Mouse (Mus musculus) liver, postnatal 0 days (tissue): ENCODE measurements at regions not wholly inside any gene's neighbourhood (a gene's known extent, or its start where the extent isn't known, plus 50 kb on each side); places are given as distances from the start of the nearest gene placed in this dataset.

Experiments
- ATAC-seq: fragments of 200-750 bp; cut with Nextera tagmentation; 2 replicates; pipeline ENCODE4 v1.8.0; 2017; ENCODE audit warnings: mild to moderate bottlenecking, moderate library complexity
- DNase-seq: peaks from one replicate; pipeline ENCODE4 v3.0.0-alpha.2; 2016
- H3K27ac ChIP-seq: fragments of 300-500 bp; sonication (generic); 2 replicates; pipeline ENCODE4 v1.5.1; 2014; ENCODE audit warnings: antibody characterized with exemption, moderate library complexity, mild to moderate bottlenecking, low read depth
- H3K27me3 ChIP-seq: fragments of 300-500 bp; sonication (generic); 2 replicates; pipeline ENCODE4 v1.6.1; 2014; ENCODE audit warnings: low read length, control low read depth, mixed read lengths; ENCODE audit not compliant: insufficient read depth
- H3K36me3 ChIP-seq: fragments of 300-500 bp; sonication (generic); replicated peaks from 2 replicates; pipeline ENCODE4 v1.6.1; 2014; ENCODE audit warnings: mild to moderate bottlenecking, control low read depth, low read length, moderate library complexity, mixed read lengths; ENCODE audit not compliant: insufficient read depth
- H3K4me1 ChIP-seq: fragments of 300-500 bp; sonication (generic); 2 replicates; pipeline ENCODE4 v1.6.1; 2014; ENCODE audit warnings: antibody characterized with exemption, mild to moderate bottlenecking, control low read depth; ENCODE audit not compliant: insufficient read depth
- H3K4me2 ChIP-seq: fragments of 300-500 bp; sonication (generic); 2 replicates; pipeline ENCODE4 v1.6.1; 2014; ENCODE audit warnings: low read depth, mild to moderate bottlenecking, low read length, moderate library complexity, mixed read lengths
- H3K4me3 ChIP-seq: fragments of 300-500 bp; sonication (generic); 2 replicates; pipeline ENCODE4 v1.5.1; 2014; ENCODE audit warnings: low read depth, low read length
- H3K9ac ChIP-seq: fragments of 300-500 bp; sonication (generic); replicated peaks from 2 replicates; pipeline ENCODE4 v1.6.1; 2014; ENCODE audit warnings: mild to moderate bottlenecking, moderate library complexity
- H3K9me3 ChIP-seq: fragments of 300-500 bp; sonication (generic); 2 replicates; pipeline ENCODE4 v1.6.1; 2016; ENCODE audit warnings: mild to moderate bottlenecking, control low read depth, low read length, mixed read lengths
- CTCF ChIP-seq: sonication (generic); IDR thresholded peaks from 2 replicates; pipeline ENCODE4 v1.5.1; 2016; ENCODE audit warnings: antibody characterized with exemption, low read depth
- EP300 ChIP-seq: IDR thresholded peaks from 2 replicates; pipeline ENCODE4 v1.6.1; 2016; ENCODE audit warnings: antibody characterized with exemption, low read depth, mild to moderate bottlenecking
- WGBS: fragments of 180-500 bp; shearing (Covaris S2); extraction: QIAGEN DNeasy Blood & Tissue Kit; methylation state at CpG from one replicate; pipeline ENCODE4 v1.1.7; 2014; ENCODE audit not compliant: insufficient replicate concordance; 5-methylcytosine and 5-hydroxymethylcytosine counted together

DNA sequence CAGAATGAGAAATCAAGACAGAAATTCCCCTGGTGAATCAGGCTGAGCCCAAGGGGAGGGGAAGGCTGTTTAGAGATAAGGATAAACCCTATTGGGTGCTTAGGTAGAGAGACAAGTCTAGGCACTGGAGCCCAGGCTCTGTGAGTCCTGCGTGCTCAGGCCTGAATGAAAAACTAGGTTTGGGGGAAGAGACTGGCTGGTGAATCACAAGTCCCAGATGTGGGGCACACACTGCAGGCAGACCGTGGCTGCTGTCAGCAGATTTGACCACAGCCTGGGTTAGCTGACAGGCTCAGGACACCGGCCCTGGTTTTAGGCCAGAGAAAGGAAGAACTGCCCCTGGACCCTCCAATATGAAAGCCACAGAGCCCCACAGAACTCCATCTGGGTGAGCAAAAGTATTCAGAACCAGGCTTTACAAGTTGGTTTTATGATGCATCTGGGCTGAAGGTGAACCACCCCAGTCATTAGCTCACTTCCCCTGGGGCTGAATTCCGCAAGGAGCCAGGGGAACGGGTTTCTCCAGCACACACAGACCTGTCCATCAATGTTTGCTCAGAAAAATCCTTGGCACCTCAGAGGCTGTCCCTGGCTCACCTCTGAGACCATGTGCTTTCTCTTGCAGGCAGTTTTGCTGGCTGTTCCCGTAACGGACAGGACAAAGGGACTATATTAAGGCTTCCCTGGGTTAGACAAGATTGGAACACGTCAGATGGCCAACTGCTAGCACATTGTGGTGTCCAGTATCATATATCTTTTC, 73.8 kb upstream of the Eif4g2 start:
- no peak overlapping the region for H3K27ac ChIP-seq
- DNase-seq: no peak
- no peaks in the 10 kb centered on the region for H3K9me3 ChIP-seq
- no peak overlapping the region for H3K9ac ChIP-seq
- no peaks in the 10 kb centered on the region for H3K36me3 ChIP-seq
- H3K4me2 ChIP-seq: no peak overlapping the region
- H3K4me1 ChIP-seq: no peaks in the 10 kb centered on the region
- no peak for ATAC-seq
- H3K27me3 ChIP-seq: no peaks in the 10 kb centered on the region
- 53% methylated on average over 8 of the region's 8 CpGs for WGBS
- no peak overlapping the region for H3K4me3 ChIP-seq
- TF ChIP-seq EP300 (no peak), CTCF (no peak)

DNA sequence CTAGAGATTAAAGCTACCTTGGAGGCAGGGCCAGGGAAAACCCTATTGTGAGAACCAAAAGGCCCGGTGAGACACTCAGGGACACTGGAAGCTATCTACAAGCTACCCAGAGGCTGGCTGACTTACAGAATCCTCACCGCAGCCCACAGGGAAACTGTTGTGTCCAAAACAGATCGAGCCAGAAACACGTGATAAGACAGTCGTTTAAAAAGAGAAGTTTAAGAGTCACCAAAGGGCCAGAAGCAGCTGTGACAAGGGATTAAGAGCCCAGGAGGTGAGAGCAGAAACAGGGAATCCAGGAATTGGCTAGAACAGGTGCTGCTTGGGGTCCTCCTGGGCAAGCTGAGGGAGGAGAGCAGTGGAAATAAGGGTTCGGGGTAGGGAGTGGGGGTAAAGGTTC, 73.2 kb upstream of the Eif4g2 start:
- Histone ChIP-seq H3K36me3 (no peaks in the 10 kb centered on the region), H3K4me2 (no peak overlapping the region), H3K27me3 (no peaks in the 10 kb centered on the region), H3K27ac (no peak overlapping the region), H3K9me3 (no peaks in the 10 kb centered on the region), H3K4me1 (no peaks in the 10 kb centered on the region), H3K4me3 (no peak overlapping the region), H3K9ac (no peak overlapping the region)
- DNase-seq (no peak), ATAC-seq (no peak)
- TF ChIP-seq CTCF (no peak), EP300 (no peak)
- WGBS: 40% methylated on average over 6 of the region's 6 CpGs

DNA sequence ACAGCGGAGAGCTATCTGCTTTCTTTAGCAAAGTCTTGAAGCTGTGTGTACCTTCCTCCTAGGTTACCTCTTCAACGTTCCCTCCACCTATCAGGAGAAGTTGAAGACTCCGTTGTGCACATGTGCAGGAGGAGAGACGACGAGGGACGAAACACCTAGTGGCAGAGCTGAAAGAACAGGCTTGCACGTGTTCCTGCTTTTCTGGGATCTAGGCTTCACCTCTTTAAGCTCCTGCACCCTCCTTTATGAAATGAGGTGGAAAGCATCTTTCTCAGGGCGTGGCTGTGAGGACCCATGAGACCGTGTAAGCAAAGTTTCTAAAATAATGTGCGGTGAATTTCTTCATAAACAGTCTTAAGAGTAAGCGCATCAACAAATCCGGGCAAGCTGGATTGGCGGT, 71.4 kb upstream of the Eif4g2 start:
- no peaks in the 10 kb centered on the region for H3K36me3 ChIP-seq
- no peak overlapping the region for H3K4me2 ChIP-seq
- H3K9ac ChIP-seq: no peak overlapping the region
- H3K9me3 ChIP-seq: no peaks in the 10 kb centered on the region
- no peak overlapping the region for H3K27ac ChIP-seq
- TF ChIP-seq EP300: no peak
- no peak for TF ChIP-seq CTCF
- H3K27me3 ChIP-seq: no peaks in the 10 kb centered on the region
- 84% methylated on average over 13 of the region's 13 CpGs for WGBS
- no peaks in the 10 kb centered on the region for H3K4me1 ChIP-seq
- ATAC-seq (no peak), DNase-seq (no peak)
- no peak overlapping the region for H3K4me3 ChIP-seq

GRCm38 (mm10) chr7:111150540-111150939, 67.7 kb upstream of the Eif4g2 start:
- ATAC-seq (no peak), DNase-seq (no peak)
- no peak overlapping the region for H3K4me2 ChIP-seq
- H3K4me3 ChIP-seq: no peak overlapping the region
- no peaks in the 10 kb centered on the region for H3K27me3 ChIP-seq
- no peak overlapping the region for H3K9ac ChIP-seq
- H3K36me3 ChIP-seq: no peaks in the 10 kb centered on the region
- H3K27ac ChIP-seq: no peak overlapping the region
- no peaks in the 10 kb centered on the region; the same call in none of the 2 replicates for H3K4me1 ChIP-seq
- no peaks in the 10 kb centered on the region for H3K9me3 ChIP-seq
- WGBS: 80% methylated on average over 5 of the region's 5 CpGs
- TF ChIP-seq EP300: no peak
- no peak for TF ChIP-seq CTCF

DNA sequence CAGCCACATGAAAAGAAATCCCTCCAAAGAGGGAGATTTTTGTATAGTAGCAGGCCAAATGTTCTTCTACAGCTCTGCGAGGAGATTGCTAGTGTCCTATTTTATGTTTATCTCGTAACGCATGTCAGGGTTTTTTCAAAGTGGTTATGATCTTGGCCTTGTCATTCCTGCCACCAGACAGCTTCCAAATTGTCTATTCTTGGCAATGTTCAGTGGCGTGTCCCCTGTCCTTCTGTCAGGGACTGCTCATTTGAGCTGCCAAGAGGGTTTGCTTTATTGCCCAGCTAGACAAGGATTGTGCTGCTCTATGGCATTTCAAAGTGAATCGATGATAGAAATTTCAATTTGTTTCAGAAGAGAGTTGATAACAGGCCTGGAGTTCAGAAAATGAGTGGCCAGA, 67.3 kb upstream of the Eif4g2 start:
- 76% methylated on average over 5 of the region's 5 CpGs for WGBS
- H3K4me2 ChIP-seq: no peak overlapping the region
- ATAC-seq: no peak

GRCm38 (mm10) chr7:111147593-111147992, 64.8 kb upstream of the Eif4g2 start:
- H3K9ac ChIP-seq: no peak overlapping the region
- no peak overlapping the region for H3K4me3 ChIP-seq
- no peak for ATAC-seq
- H3K27me3 ChIP-seq: no peaks in the 10 kb centered on the region
- no peak overlapping the region for H3K4me2 ChIP-seq
- H3K4me1 ChIP-seq: no peaks in the 10 kb centered on the region; the same call in none of the 2 replicates
- WGBS: 87% methylated on average over 6 of the region's 6 CpGs
- no peak overlapping the region for H3K27ac ChIP-seq
- TF ChIP-seq EP300: no peak
- no peak for TF ChIP-seq CTCF
- H3K36me3 ChIP-seq: no peaks in the 10 kb centered on the region
- H3K9me3 ChIP-seq: no peaks in the 10 kb centered on the region
- DNase-seq: no peak

More for the DNA sequence above, 67.3 kb upstream of the Eif4g2 start:
- no peak overlapping the region for H3K27ac ChIP-seq
- TF ChIP-seq EP300: no peak
- H3K4me3 ChIP-seq: no peak overlapping the region
- H3K4me1 ChIP-seq: no peaks in the 10 kb centered on the region; the same call in none of the 2 replicates
- H3K9me3 ChIP-seq: no peaks in the 10 kb centered on the region
- no peaks in the 10 kb centered on the region for H3K27me3 ChIP-seq
- DNase-seq: no peak
- no peak overlapping the region for H3K9ac ChIP-seq
- no peaks in the 10 kb centered on the region for H3K36me3 ChIP-seq

- no peaks in the 10 kb centered on the region; the same call in none of the 2 replicates for H3K4me1 ChIP-seq
- H3K27ac ChIP-seq: no peak overlapping the region
- no peak overlapping the region for H3K9ac ChIP-seq
- 52% methylated on average over 4 of the region's 4 CpGs for WGBS
- no peaks in the 10 kb centered on the region for H3K9me3 ChIP-seq
- DNase-seq (no peak), ATAC-seq (peak; percentile 36; the same call in 1 of the 2 replicates)
- no peak overlapping the region for H3K4me3 ChIP-seq
- no peak for TF ChIP-seq EP300
- no peak for TF ChIP-seq CTCF
- H3K27me3 ChIP-seq: no peaks in the 10 kb centered on the region
- H3K36me3 ChIP-seq: no peaks in the 10 kb centered on the region
- H3K4me2 ChIP-seq: no peak overlapping the region
Measured at GRCm38 (mm10) chr7:111146670-111147069, 63.8 kb upstream of the Eif4g2 start.
